Mouse (Mus musculus): ENCODE measurements around the gene Aif1l. TPM values are rescaled to one million over a fixed set of nuclear protein-coding genes. Genes with fewer than 3 reads are reported as not detected.

Gene Aif1l
- polyA plus RNA-seq, 1 experiment = 1.2 TPM

GRCm38 (mm10) chr2:31943011-31943410 lies 6.9 kb upstream of the Aif1l start:
- 43% methylated on average over 4 of the region's 4 CpGs for WGBS
- Histone ChIP-seq H3K4me1 (ENCODE audit: control insufficient read depth, insufficient read depth, low read length) (no peaks in the 10 kb centered on the region), H3K27ac (ENCODE audit: control insufficient read depth, insufficient read depth, low read depth, low read length, poor library complexity) (no peak overlapping the region), H3K4me3 (replicated peaks; ENCODE audit: control insufficient read depth, low read depth, low read length) (no peak overlapping the region)
- TF ChIP-seq CTCF (IDR thresholded peaks at IDR 0.05; ENCODE audit: control insufficient read depth, insufficient read depth, low read length) (no peak), POLR2A (IDR thresholded peaks at IDR 0.05; ENCODE audit: borderline replicate concordance, control insufficient read depth, low read depth, low read length) (no peak)

- TF ChIP-seq CTCF (IDR thresholded peaks at IDR 0.05; ENCODE audit: control insufficient read depth, insufficient read depth, low read length) = no peak
- no peak for TF ChIP-seq POLR2A (IDR thresholded peaks at IDR 0.05; ENCODE audit: borderline replicate concordance, control insufficient read depth, low read depth, low read length)
- 66% methylated on average over 2 of the region's 2 CpGs for WGBS
- Histone ChIP-seq H3K27ac (ENCODE audit: control insufficient read depth, insufficient read depth, low read depth, low read length, poor library complexity) (no peak overlapping the region), H3K4me3 (replicated peaks; ENCODE audit: control insufficient read depth, low read depth, low read length) (no peak overlapping the region), H3K4me1 (ENCODE audit: control insufficient read depth, insufficient read depth, low read length) (no peaks in the 10 kb centered on the region)
Observed at GRCm38 (mm10) chr2:31945580-31945979, 4.4 kb upstream of the Aif1l start.

DNA sequence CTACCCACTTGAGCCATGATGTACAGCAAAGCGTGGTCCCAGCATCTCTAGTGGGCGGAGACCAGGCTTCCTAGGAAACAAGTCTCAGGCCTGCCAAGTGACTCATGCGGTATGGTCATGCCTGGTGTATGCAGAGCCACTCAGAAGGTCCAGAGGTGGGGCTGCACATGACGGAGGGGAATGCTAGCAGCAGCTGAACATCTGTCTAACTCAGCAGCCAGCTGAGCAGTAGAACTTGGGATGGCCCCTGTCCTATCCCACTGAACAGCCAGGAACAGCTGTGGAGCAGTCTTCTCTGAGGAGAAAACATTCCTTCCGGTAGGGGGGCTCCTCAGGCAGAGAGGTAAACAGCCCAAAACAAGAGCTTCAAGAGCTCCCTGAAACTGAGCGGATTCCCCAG lies 1.5 kb upstream of the Aif1l start:
- Histone ChIP-seq H3K4me3 (replicated peaks; ENCODE audit: control insufficient read depth, low read depth, low read length) (no peak overlapping the region), H3K4me1 (ENCODE audit: control insufficient read depth, insufficient read depth, low read length) (no peaks in the 10 kb centered on the region), H3K27ac (ENCODE audit: control insufficient read depth, insufficient read depth, low read depth, low read length, poor library complexity) (no peak overlapping the region)
- TF ChIP-seq POLR2A (IDR thresholded peaks at IDR 0.05; ENCODE audit: borderline replicate concordance, control insufficient read depth, low read depth, low read length) (no peak), CTCF (IDR thresholded peaks at IDR 0.05; ENCODE audit: control insufficient read depth, insufficient read depth, low read length) (no peak)
- 78% methylated on average over 6 of the region's 6 CpGs for WGBS

DNA sequence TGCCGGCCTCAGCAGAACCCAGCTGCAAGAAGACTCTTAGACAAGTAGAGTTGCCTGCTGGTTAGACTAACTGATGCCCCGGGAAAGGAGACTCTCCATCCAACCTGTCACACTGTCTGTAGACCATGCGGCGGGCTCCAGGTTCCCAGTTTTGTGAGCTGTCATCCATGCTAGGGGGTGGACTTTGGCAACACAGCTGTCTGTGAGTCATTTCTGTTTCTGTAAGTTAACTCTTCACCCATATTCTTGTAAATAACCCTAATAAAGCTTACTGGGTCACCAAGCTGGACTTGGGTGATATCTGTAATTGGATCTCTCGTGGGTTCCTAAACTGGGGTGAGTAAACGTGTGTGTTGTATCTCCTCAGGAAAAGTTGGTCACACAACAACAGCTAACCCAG lies 1.1 kb upstream of the Aif1l start:
- Histone ChIP-seq H3K4me1 (ENCODE audit: control insufficient read depth, insufficient read depth, low read length) (no peaks in the 10 kb centered on the region), H3K4me3 (replicated peaks; ENCODE audit: control insufficient read depth, low read depth, low read length) (no peak overlapping the region), H3K27ac (ENCODE audit: control insufficient read depth, insufficient read depth, low read depth, low read length, poor library complexity) (no peak overlapping the region)
- TF ChIP-seq CTCF (IDR thresholded peaks at IDR 0.05; ENCODE audit: control insufficient read depth, insufficient read depth, low read length) = no peak
- TF ChIP-seq POLR2A (IDR thresholded peaks at IDR 0.05; ENCODE audit: borderline replicate concordance, control insufficient read depth, low read depth, low read length) = no peak
- WGBS = 62% methylated on average over 6 of the region's 6 CpGs

DNA sequence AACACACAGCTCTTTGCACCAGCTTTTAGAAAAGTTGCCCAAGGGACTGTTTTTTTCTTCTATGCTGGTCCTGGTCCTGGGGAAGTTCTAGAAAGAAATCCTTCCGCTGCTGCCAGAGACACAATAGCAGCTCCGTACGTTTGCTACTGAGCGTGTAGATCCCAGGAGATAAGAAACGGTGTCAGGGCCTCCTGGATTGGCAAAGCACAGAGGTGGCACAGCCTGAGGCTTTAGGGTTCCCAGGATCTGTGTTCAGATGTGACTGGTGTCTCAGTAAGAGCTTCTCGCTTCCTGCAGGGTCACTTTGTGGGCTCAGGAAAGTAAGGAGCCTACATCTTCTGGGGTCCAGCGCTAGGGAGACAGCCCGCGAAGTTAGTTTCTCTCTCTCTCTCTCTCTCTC lies 1.0 kb downstream of the Aif1l start:
- 27% methylated on average over 9 of the region's 9 CpGs for WGBS
- H3K4me3 ChIP-seq (replicated peaks; ENCODE audit: control insufficient read depth, low read depth, low read length) = no peak overlapping the region
- no peaks in the 10 kb centered on the region for H3K4me1 ChIP-seq (ENCODE audit: control insufficient read depth, insufficient read depth, low read length)
- TF ChIP-seq POLR2A (IDR thresholded peaks at IDR 0.05; ENCODE audit: borderline replicate concordance, control insufficient read depth, low read depth, low read length) (no peak), CTCF (IDR thresholded peaks at IDR 0.05; ENCODE audit: control insufficient read depth, insufficient read depth, low read length) (no peak)
- no peak overlapping the region for H3K27ac ChIP-seq (ENCODE audit: control insufficient read depth, insufficient read depth, low read depth, low read length, poor library complexity)

DNA sequence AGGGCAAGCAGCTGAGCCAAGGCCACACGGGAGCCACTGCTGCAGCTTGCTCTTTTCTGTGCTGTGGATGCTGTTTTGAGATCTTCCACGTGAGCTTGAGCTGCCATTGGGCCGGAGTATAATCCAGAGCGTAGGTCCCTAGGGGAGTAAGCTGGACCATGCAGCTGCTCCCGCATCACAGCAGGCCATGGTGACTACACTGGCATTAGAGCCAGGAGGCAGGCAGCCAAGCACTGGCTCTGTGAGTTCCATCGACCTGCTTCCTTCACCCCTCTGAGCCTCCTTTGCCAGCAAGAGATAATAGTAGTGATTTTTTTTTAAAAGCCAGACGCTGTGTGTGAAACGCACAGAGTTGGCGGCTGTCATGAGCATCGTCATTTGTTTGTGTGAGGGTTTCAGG lies 2.3 kb downstream of the Aif1l start:
- no peak for TF ChIP-seq POLR2A (IDR thresholded peaks at IDR 0.05; ENCODE audit: borderline replicate concordance, control insufficient read depth, low read depth, low read length)
- no peak for TF ChIP-seq CTCF (IDR thresholded peaks at IDR 0.05; ENCODE audit: control insufficient read depth, insufficient read depth, low read length)

GRCm38 (mm10) chr2:31952725-31953124 lies 2.8 kb downstream of the Aif1l start:
- Histone ChIP-seq H3K4me1 (ENCODE audit: control insufficient read depth, insufficient read depth, low read length) (no peaks in the 10 kb centered on the region; the same call in 1 of the 2 replicates), H3K27ac (ENCODE audit: control insufficient read depth, insufficient read depth, low read depth, low read length, poor library complexity) (no peak overlapping the region), H3K4me3 (replicated peaks; ENCODE audit: control insufficient read depth, low read depth, low read length) (no peak overlapping the region)
- TF ChIP-seq POLR2A (IDR thresholded peaks at IDR 0.05; ENCODE audit: borderline replicate concordance, control insufficient read depth, low read depth, low read length) (no peak), CTCF (IDR thresholded peaks at IDR 0.05; ENCODE audit: control insufficient read depth, insufficient read depth, low read length) (no peak)
- 79% methylated on average over 3 of the region's 3 CpGs for WGBS

More for the DNA sequence above, 2.3 kb downstream of the Aif1l start:
- Histone ChIP-seq H3K4me3 (replicated peaks; ENCODE audit: control insufficient read depth, low read depth, low read length) (no peak overlapping the region), H3K27ac (ENCODE audit: control insufficient read depth, insufficient read depth, low read depth, low read length, poor library complexity) (no peak overlapping the region), H3K4me1 (ENCODE audit: control insufficient read depth, insufficient read depth, low read length) (no peaks in the 10 kb centered on the region; the same call in 1 of the 2 replicates)
- 87% methylated on average over 10 of the region's 10 CpGs for whole genome bisulfite sequencing

GRCm38 (mm10) chr2:31953687-31954086 lies 3.7 kb downstream of the Aif1l start:
- 87% methylated on average over 8 of the region's 8 CpGs for WGBS
- TF ChIP-seq CTCF (IDR thresholded peaks at IDR 0.05; ENCODE audit: control insufficient read depth, insufficient read depth, low read length) (no peak), POLR2A (IDR thresholded peaks at IDR 0.05; ENCODE audit: borderline replicate concordance, control insufficient read depth, low read depth, low read length) (no peak)
- Histone ChIP-seq H3K27ac (ENCODE audit: control insufficient read depth, insufficient read depth, low read depth, low read length, poor library complexity) (no peak overlapping the region), H3K4me3 (replicated peaks; ENCODE audit: control insufficient read depth, low read depth, low read length) (no peak overlapping the region), H3K4me1 (ENCODE audit: control insufficient read depth, insufficient read depth, low read length) (no peaks in the 10 kb centered on the region; the same call in 1 of the 2 replicates)

- 85% methylated on average over 9 of the region's 9 CpGs for WGBS
- H3K27ac ChIP-seq (ENCODE audit: control insufficient read depth, insufficient read depth, low read depth, low read length, poor library complexity) = no peak overlapping the region
- H3K4me3 ChIP-seq (replicated peaks; ENCODE audit: control insufficient read depth, low read depth, low read length) = no peak overlapping the region
- H3K4me1 ChIP-seq (ENCODE audit: control insufficient read depth, insufficient read depth, low read length) = no peaks in the 10 kb centered on the region; the same call in 1 of the 2 replicates
- no peak for TF ChIP-seq POLR2A (IDR thresholded peaks at IDR 0.05; ENCODE audit: borderline replicate concordance, control insufficient read depth, low read depth, low read length)
- TF ChIP-seq CTCF (IDR thresholded peaks at IDR 0.05; ENCODE audit: control insufficient read depth, insufficient read depth, low read length) = no peak
Observed at GRCm38 (mm10) chr2:31954779-31955181, 4.8 kb downstream of the Aif1l start.

All from bone marrow, adult 2 months (tissue).